Mouse (Mus musculus): ENCODE results near the gene Tcf21.

GRCm38 (mm10) chr10:22845351-22845750 lies 25.4 kb upstream of the Tcf21 start:
- TF ChIP-seq SRF (IDR thresholded peaks at IDR 0.05; ENCODE audit: control insufficient read depth, insufficient read length, low read depth) (no peak), POLR2A (IDR thresholded peaks at IDR 0.05; ENCODE audit: insufficient read length, low read depth) (no peak), POLR2AphosphoS2 (IDR thresholded peaks at IDR 0.05; ENCODE audit: insufficient read length, low read depth) (no peak), E2F4 (IDR thresholded peaks at IDR 0.05; ENCODE audit: insufficient read depth) (no peak), REST (IDR thresholded peaks at IDR 0.05; ENCODE audit: insufficient read depth, insufficient read length) (no peak), CEBPB (IDR thresholded peaks at IDR 0.05; ENCODE audit: insufficient read depth, poor library complexity, severe bottlenecking) (no peak), TCF12 (IDR thresholded peaks at IDR 0.05; ENCODE audit: insufficient read depth, poor library complexity, severe bottlenecking) (no peak)

All from myocyte (in vitro differentiated cells).